Mouse (Mus musculus): ENCODE results near the gene Gm49394. TPM values are rescaled to one million over a fixed set of nuclear protein-coding genes. Genes with fewer than 3 reads are reported as not detected.

Gene Gm49394
- polyA plus RNA-seq, 1 experiment from 2014 or later: not detected

GRCm38 (mm10) chr7:142610627-142611406 is 58.9 kb downstream of the Gm49394 start:
- Histone ChIP-seq H3K4me2 (ENCODE audit: low read length) (peak overlapping the region; percentile 31), H3K9ac (ENCODE audit: low read depth, low read length) (peak overlapping the region; percentile 7; the same call in 1 of the 2 replicates), H3K4me1 (ENCODE audit: control insufficient read depth, insufficient read depth, low read length) (peaks cover 9% of the 10 kb centered on the region), H3K36me3 (ENCODE audit: control insufficient read depth, insufficient read depth, low read length) (no peaks in the 10 kb centered on the region), H3K27me3 (ENCODE audit: control insufficient read depth, insufficient read depth, low read depth, low read length) (no peaks in the 10 kb centered on the region), H3K9me3 (replicated peaks; ENCODE audit: control insufficient read depth, low read length, poor library complexity, severe bottlenecking) (no peaks in the 10 kb centered on the region), H3K27ac (ENCODE audit: low read length) (no peak overlapping the region), H3K4me3 (ENCODE audit: low read depth, low read length) (no peak overlapping the region)
- under 1% methylated on average over 12 of the region's 12 CpGs for WGBS
- ATAC-seq: peak; percentile 81

- 85% methylated on average over 2 of the region's 2 CpGs for WGBS
- Histone ChIP-seq H3K4me2 (ENCODE audit: low read length) (no peak overlapping the region), H3K9ac (ENCODE audit: low read depth, low read length) (no peak overlapping the region), H3K9me3 (replicated peaks; ENCODE audit: control insufficient read depth, low read length, poor library complexity, severe bottlenecking) (no peaks in the 10 kb centered on the region), H3K27me3 (ENCODE audit: control insufficient read depth, insufficient read depth, low read depth, low read length) (no peaks in the 10 kb centered on the region), H3K4me1 (ENCODE audit: control insufficient read depth, insufficient read depth, low read length) (no peaks in the 10 kb centered on the region), H3K27ac (ENCODE audit: low read length) (no peak overlapping the region), H3K36me3 (ENCODE audit: control insufficient read depth, insufficient read depth, low read length) (no peaks in the 10 kb centered on the region), H3K4me3 (ENCODE audit: low read depth, low read length) (no peak overlapping the region)
- no peak for ATAC-seq
Observed at GRCm38 (mm10) chr7:142600921-142601320, 68.8 kb downstream of the Gm49394 start.

MicroRNAs encoded within 50 kb of the gene (microRNA counts, 519-probe panel; counts per million panel counts)
- microRNA mmu-miR-483: 1,605 counts per million, percentile 31 among the panel's probes with 10 or more counts

Small RNA genes lying within 50 kb of the gene (microRNA-seq; reads per million reads assigned to microRNA genes)
- gene Mir483: 95.0 reads per million, percentile 54 among the genes with 10 or more reads in this experiment

Other genes starting within 250 kb of the Gm49394 start
- not detected in 2 replicates for gene Syt8, start 235.1 kb downstream of the Gm49394 start, polyA plus RNA-seq (2015; fragmentation: Nextera tagmentation; extraction: Ambion mirVana)
- gene Tnni2, start 228.1 kb downstream of the Gm49394 start, polyA plus RNA-seq (2015; fragmentation: Nextera tagmentation; extraction: Ambion mirVana): 0.51 and 0.78 TPM in 2 replicates
- 4.8 and 5.1 TPM in 2 replicates for gene Lsp1, start 209.1 kb downstream of the Gm49394 start, polyA plus RNA-seq (2015; fragmentation: Nextera tagmentation; extraction: Ambion mirVana)
- gene Tnnt3, start 171.1 kb downstream of the Gm49394 start, polyA plus RNA-seq (2015; fragmentation: Nextera tagmentation; extraction: Ambion mirVana): 0.91 and 1.6 TPM in 2 replicates
- 15.6 and 18.6 TPM in 2 replicates for gene Mrpl23, start 137.3 kb downstream of the Gm49394 start, polyA plus RNA-seq (2015; fragmentation: Nextera tagmentation; extraction: Ambion mirVana)
- 88.2 and 90.7 TPM in 2 replicates for gene Igf2, start 3.1 kb downstream of the Gm49394 start, polyA plus RNA-seq (2015; fragmentation: Nextera tagmentation; extraction: Ambion mirVana)
- gene Ins2, start 73.4 kb upstream of the Gm49394 start, polyA plus RNA-seq (2015; fragmentation: Nextera tagmentation; extraction: Ambion mirVana): 0.53 and 1.4 TPM in 2 replicates

Data from midbrain, embryonic 16.5 days (tissue).